Mouse (Mus musculus) heart, embryonic 16.5 days (tissue): ENCODE data around the gene Chpt1. TPM values are rescaled to one million over a fixed set of nuclear protein-coding genes. Genes with fewer than 3 reads are reported as not detected.
"Not testable (repeated sequence)": the region's sequence is repeated elsewhere in the genome, so short reads cannot be mapped to it uniquely, and the experiment has no call there.

ENCODE experiments used
- ATAC-seq: fragments of 200-750 bp; cut with Nextera tagmentation; replicated peaks from 2 replicates; pipeline ENCODE4 v1.8.0; 2017; ENCODE audit warnings: moderate number of reproducible peaks; ENCODE audit not compliant: insufficient read depth, low FRiP score; ENCODE audit errors: extremely low read depth
- H3K27ac ChIP-seq: fragments of 300-500 bp; sonication (generic); 2 replicates; pipeline ENCODE4 v1.5.1; 2014; ENCODE audit warnings: mild to moderate bottlenecking, low read length, control low read depth, moderate library complexity
- H3K27me3 ChIP-seq: fragments of 300-500 bp; sonication (generic); 2 replicates; pipeline ENCODE4 v1.6.1; 2014; ENCODE audit warnings: low read length, mixed read lengths; ENCODE audit not compliant: control insufficient read depth, insufficient read depth
- H3K36me3 ChIP-seq: fragments of 300-500 bp; sonication (generic); 2 replicates; pipeline ENCODE4 v1.6.1; 2014; ENCODE audit not compliant: control insufficient read depth, insufficient read depth
- H3K4me1 ChIP-seq: fragments of 300-500 bp; sonication (generic); 2 replicates; pipeline ENCODE4 v1.6.1; 2014; ENCODE audit warnings: low read length, mixed read lengths; ENCODE audit not compliant: control insufficient read depth, insufficient read depth
- H3K4me2 ChIP-seq: fragments of 300-500 bp; sonication (generic); 2 replicates; pipeline ENCODE4 v1.6.1; 2014; ENCODE audit warnings: low read depth, mild to moderate bottlenecking, control low read depth, low read length
- H3K4me3 ChIP-seq: fragments of 300-500 bp; sonication (generic); 2 replicates; pipeline ENCODE4 v1.5.1; 2014; ENCODE audit warnings: mild to moderate bottlenecking, control low read depth, low read length
- H3K9ac ChIP-seq: fragments of 300-500 bp; sonication (generic); 2 replicates; pipeline ENCODE4 v1.6.1; 2014; ENCODE audit warnings: low read length, control low read depth
- H3K9me3 ChIP-seq: fragments of 300-500 bp; sonication (generic); replicated peaks from 2 replicates; pipeline ENCODE4 v1.6.1; 2016; ENCODE audit warnings: low read length; ENCODE audit not compliant: control insufficient read depth
- WGBS: fragments of 180-500 bp; shearing (Covaris S2); extraction: QIAGEN DNeasy Blood & Tissue Kit; methylation state at CpG from one replicate; pipeline ENCODE4 v1.1.7; 2014; 5-methylcytosine and 5-hydroxymethylcytosine counted together
- polyA plus RNA-seq: library from polyadenylated mRNA; unstranded; fragments of >200 nt; fragmentation: Nextera tagmentation; extraction: Ambion mirVana; gene quantifications from 2 replicates; pipeline ENCODE4 v1.2.1, GENCODE M21; 2015

The Chpt1 gene
- polyA plus RNA-seq, 1 experiment from 2014 or later: 20.0 TPM

- peak overlapping the region; percentile 88 for H3K4me2 ChIP-seq
- 53% methylated on average over 13 of the region's 13 CpGs for WGBS
- no peaks in the 10 kb centered on the region for H3K9me3 ChIP-seq
- H3K27me3 ChIP-seq: no peaks in the 10 kb centered on the region
- H3K4me1 ChIP-seq: peaks cover 13% of the 10 kb centered on the region
- no peak overlapping the region for H3K27ac ChIP-seq
- ATAC-seq: no peak
- no peaks in the 10 kb centered on the region for H3K36me3 ChIP-seq
- no peak overlapping the region; the same call in 1 of the 2 replicates for H3K9ac ChIP-seq
- H3K4me3 ChIP-seq: peak overlapping the region; percentile 13; the same call in 1 of the 2 replicates
These were observed 1.7 kb downstream of the Chpt1 start for GRCm38 (mm10) chr10:88501886-88502765.

- H3K9ac ChIP-seq: no peak overlapping the region
- WGBS: 52% methylated on average over 10 of the region's 10 CpGs
- H3K9me3 ChIP-seq: no peaks in the 10 kb centered on the region
- H3K36me3 ChIP-seq: no peaks in the 10 kb centered on the region
- ATAC-seq: no peak
- no peak overlapping the region for H3K27ac ChIP-seq
- no peak overlapping the region for H3K4me3 ChIP-seq
- H3K4me2 ChIP-seq: no peak overlapping the region
- no peaks in the 10 kb centered on the region for H3K27me3 ChIP-seq
- H3K4me1 ChIP-seq: peaks cover 13% of the 10 kb centered on the region
These were observed 2.5 kb downstream of the Chpt1 start for GRCm38 (mm10) chr10:88501370-88501769.

DNA sequence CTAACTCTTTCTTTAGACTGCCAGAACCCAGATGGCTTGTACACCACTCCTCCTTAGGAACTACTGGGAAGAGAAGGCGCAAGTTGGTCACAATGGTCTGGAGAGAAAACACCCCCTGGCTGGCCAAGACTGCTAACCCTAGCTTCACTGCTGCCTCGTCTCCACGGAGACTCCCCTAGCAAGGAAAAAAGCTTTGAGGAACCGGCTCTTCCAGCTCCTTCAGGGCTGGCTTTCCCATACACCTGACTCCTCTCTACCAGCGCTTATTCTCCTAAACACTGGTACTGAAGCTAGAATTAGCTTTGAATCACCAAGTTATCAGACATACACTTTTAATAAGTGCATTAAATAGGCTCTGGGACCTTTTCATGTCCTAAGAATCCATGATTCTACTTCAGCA is 3.9 kb downstream of the Chpt1 start:
- H3K4me2 ChIP-seq: no peak overlapping the region
- no peaks in the 10 kb centered on the region for H3K36me3 ChIP-seq
- no peak for ATAC-seq
- 78% methylated on average over 5 of the region's 5 CpGs for WGBS
- no peak overlapping the region for H3K4me3 ChIP-seq
- H3K27ac ChIP-seq: no peak overlapping the region
- H3K9me3 ChIP-seq: no peaks in the 10 kb centered on the region
- H3K27me3 ChIP-seq: no peaks in the 10 kb centered on the region
- H3K4me1 ChIP-seq: peaks cover 13% of the 10 kb centered on the region
- H3K9ac ChIP-seq: no peak overlapping the region

DNA sequence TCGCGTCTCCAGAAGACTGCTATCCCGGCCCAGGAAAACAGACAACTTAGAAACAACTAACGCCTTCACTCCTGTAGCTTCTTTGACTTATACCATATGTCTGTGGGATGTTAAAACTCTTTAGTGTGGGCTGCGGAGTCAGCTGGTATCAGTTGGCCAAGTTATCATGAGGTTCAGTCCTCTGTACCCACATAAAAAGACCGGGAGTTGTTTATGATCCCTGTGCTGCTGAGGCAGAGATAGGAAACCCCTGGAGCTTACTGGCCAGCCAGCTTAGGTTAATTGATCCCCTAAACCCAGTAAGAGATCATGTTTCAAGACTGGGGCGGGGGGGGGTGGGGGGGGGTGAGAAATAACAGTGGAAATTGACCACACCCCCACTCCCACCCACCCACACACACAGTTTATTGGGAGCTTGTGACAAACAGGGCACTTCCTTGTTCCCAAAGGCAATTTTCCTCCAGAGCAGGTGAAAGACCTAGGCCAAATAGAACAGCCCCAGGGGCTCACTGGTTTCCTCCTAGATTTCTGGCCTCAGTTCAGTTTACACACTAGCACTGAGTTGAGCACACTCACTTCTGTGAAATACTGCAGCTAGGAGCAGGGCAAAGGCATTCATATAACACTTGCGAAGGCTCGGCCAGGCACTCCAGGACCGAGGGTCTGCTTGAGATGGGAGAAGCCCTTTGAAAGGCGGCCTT is 6.9 kb downstream of the Chpt1 start:
- Histone ChIP-seq H3K4me3 (no peak overlapping the region), H3K27ac (no peak overlapping the region), H3K27me3 (no peaks in the 10 kb centered on the region), H3K4me1 (peaks cover 7% of the 10 kb centered on the region; the same call in 1 of the 2 replicates), H3K4me2 (no peak overlapping the region), H3K9me3 (no peaks in the 10 kb centered on the region), H3K36me3 (no peaks in the 10 kb centered on the region), H3K9ac (no peak overlapping the region)
- 70% methylated on average over 11 of the region's 11 CpGs for WGBS
- no peak for ATAC-seq

DNA sequence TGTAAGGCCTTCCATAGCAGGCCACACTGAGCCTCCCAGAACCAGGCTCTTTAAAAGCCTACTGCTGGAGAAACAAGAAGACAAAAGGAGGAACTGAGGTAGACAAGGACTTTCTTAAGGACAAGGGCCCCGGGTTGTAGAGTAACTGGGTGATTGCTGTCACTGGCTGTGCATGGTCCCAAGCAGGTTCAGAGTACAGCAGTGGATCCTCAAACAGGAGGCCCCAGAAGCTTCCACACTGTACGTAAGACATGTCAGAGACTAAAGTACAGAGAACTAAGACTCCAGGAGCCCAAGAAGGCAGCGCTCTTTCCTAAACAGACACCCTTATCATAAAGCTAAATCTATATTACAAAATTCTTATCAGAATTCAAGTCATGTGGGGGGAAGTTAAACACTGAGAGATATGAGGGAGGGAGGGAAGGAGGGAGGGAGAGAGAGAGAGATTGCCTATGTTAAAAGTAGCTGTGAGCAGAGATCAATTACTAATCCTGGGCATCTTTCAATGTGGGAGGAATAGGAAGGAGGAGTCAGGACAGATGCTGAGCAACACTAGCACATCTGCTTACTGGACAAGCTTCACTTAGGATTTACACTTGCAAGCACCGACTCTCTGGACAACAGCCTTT is 8.8 kb downstream of the Chpt1 start:
- WGBS: 76% methylated on average over 4 of the region's 4 CpGs
- H3K36me3 ChIP-seq: no peaks in the 10 kb centered on the region
- no peaks in the 10 kb centered on the region for H3K4me1 ChIP-seq
- no peak overlapping the region for H3K4me3 ChIP-seq
- no peak for ATAC-seq
- no peak overlapping the region for H3K9ac ChIP-seq
- H3K27ac ChIP-seq: no peak overlapping the region
- no peak overlapping the region for H3K4me2 ChIP-seq
- no peaks in the 10 kb centered on the region for H3K27me3 ChIP-seq
- no peaks in the 10 kb centered on the region for H3K9me3 ChIP-seq

GRCm38 (mm10) chr10:88492658-88493057 is 11.2 kb downstream of the Chpt1 start:
- no peaks in the 10 kb centered on the region for H3K4me1 ChIP-seq
- no peak overlapping the region for H3K4me3 ChIP-seq
- no peaks in the 10 kb centered on the region for H3K36me3 ChIP-seq
- WGBS: 78% methylated on average over 8 of the region's 8 CpGs
- H3K9ac ChIP-seq: no peak overlapping the region
- no peaks in the 10 kb centered on the region for H3K27me3 ChIP-seq
- no peak overlapping the region for H3K27ac ChIP-seq
- H3K9me3 ChIP-seq: no peaks in the 10 kb centered on the region
- no peak for ATAC-seq
- no peak overlapping the region for H3K4me2 ChIP-seq

- Histone ChIP-seq H3K4me1 (no peaks in the 10 kb centered on the region), H3K27me3 (no peaks in the 10 kb centered on the region), H3K9me3 (no peaks in the 10 kb centered on the region), H3K4me2 (no peak overlapping the region), H3K4me3 (no peak overlapping the region), H3K9ac (no peak overlapping the region), H3K27ac (no peak overlapping the region), H3K36me3 (no peaks in the 10 kb centered on the region)
- no peak for ATAC-seq
- 62% methylated on average over 7 of the region's 7 CpGs for WGBS
These were observed 12.2 kb downstream of the Chpt1 start for GRCm38 (mm10) chr10:88491632-88492031.

- Histone ChIP-seq H3K27ac (no peak overlapping the region), H3K4me2 (no peak overlapping the region), H3K27me3 (no peaks in the 10 kb centered on the region), H3K4me3 (no peak overlapping the region), H3K36me3 (peaks cover 2% of the 10 kb centered on the region; the same call in 1 of the 2 replicates), H3K9ac (no peak overlapping the region), H3K4me1 (no peaks in the 10 kb centered on the region), H3K9me3 (no peaks in the 10 kb centered on the region)
- 89% methylated on average over 5 of the region's 5 CpGs for WGBS
- ATAC-seq: no peak
These were observed 15.2 kb downstream of the Chpt1 start for GRCm38 (mm10) chr10:88488629-88489028.

GRCm38 (mm10) chr10:88482866-88483265 is 21.0 kb downstream of the Chpt1 start:
- not testable (repeated sequence) for H3K27me3 ChIP-seq, H3K4me1 ChIP-seq, H3K27ac ChIP-seq, ATAC-seq, H3K9me3 ChIP-seq, H3K9ac ChIP-seq, H3K36me3 ChIP-seq, H3K4me2 ChIP-seq, H3K4me3 ChIP-seq
- 88% methylated on average over 10 of the region's 10 CpGs for WGBS
